Mouse (Mus musculus): ENCODE measurements around the gene 4930407I10Rik. TPM values are rescaled to one million over a fixed set of nuclear protein-coding genes. Genes with fewer than 3 reads are reported as not detected.

4930407I10Rik gene
- total RNA-seq, 2 experiments from 2014 or later = not detected

GRCm38 (mm10) chr15:82047080-82047883, 11.7 kb upstream of the 4930407I10Rik start, which contains the start of gene Snu13:
Snu13 (minus strand) TSS chr15:82047598.
- peak; percentile 88 to 95 for DNase-seq (ENCODE audit: low spot score in 2 of 2)

GRCm38 (mm10) chr15:82052544-82052943, 6.4 kb upstream of the 4930407I10Rik start:
- no peak for DNase-seq (ENCODE audit: low spot score in 2 of 2)

GRCm38 (mm10) chr15:82063909-82064308, 5.0 kb downstream of the 4930407I10Rik start:
- no peak for DNase-seq (ENCODE audit: low spot score in 2 of 2)

- peak; percentile 65 to 88 for DNase-seq (ENCODE audit: low spot score in 2 of 2)
These were observed 6.6 kb downstream of the 4930407I10Rik start for GRCm38 (mm10) chr15:82065511-82065910.

GRCm38 (mm10) chr15:82069898-82070297, 10.9 kb downstream of the 4930407I10Rik start, which contains the start of gene Mei1:
Mei1 (plus strand) TSS chr15:82069996.
- DNase-seq (ENCODE audit: low spot score in 2 of 2) = no peak

- DNase-seq (ENCODE audit: low spot score in 2 of 2) = peak in 1 of 2 experiments; percentile 31
These were observed 13.0 kb downstream of the 4930407I10Rik start for GRCm38 (mm10) chr15:82071816-82072469.

- no peak for DNase-seq (ENCODE audit: low spot score in 2 of 2)
These were observed 14.5 kb downstream of the 4930407I10Rik start for GRCm38 (mm10) chr15:82073490-82073889.

GRCm38 (mm10) chr15:82079883-82080282, 20.9 kb downstream of the 4930407I10Rik start:
- DNase-seq (ENCODE audit: low spot score in 2 of 2) = no peak

GRCm38 (mm10) chr15:82081161-82081560, 22.2 kb downstream of the 4930407I10Rik start:
- DNase-seq (ENCODE audit: low spot score in 2 of 2) = peak; percentile 47 to 59

- DNase-seq (ENCODE audit: low spot score in 2 of 2) = no peak
These were observed 26.7 kb downstream of the 4930407I10Rik start for GRCm38 (mm10) chr15:82085606-82086005.

- no peak for DNase-seq (ENCODE audit: low spot score in 2 of 2)
These were observed 27.2 kb downstream of the 4930407I10Rik start for GRCm38 (mm10) chr15:82086131-82086530.

- no peak for DNase-seq (ENCODE audit: low spot score in 2 of 2)
These were observed 28.3 kb downstream of the 4930407I10Rik start for GRCm38 (mm10) chr15:82087266-82087665.

GRCm38 (mm10) chr15:82091061-82091460, 32.1 kb downstream of the 4930407I10Rik start:
- DNase-seq (ENCODE audit: low spot score in 2 of 2) = no peak

GRCm38 (mm10) chr15:82106953-82107555, 48.1 kb downstream of the 4930407I10Rik start:
- DNase-seq (ENCODE audit: low spot score in 2 of 2) = peak; percentile 22 to 67

Other genes with a start within 250 kb of the 4930407I10Rik start
- 10 to 100 TPM; 24.6 to 31.6 TPM for gene Tob2, start 200.4 kb upstream of the 4930407I10Rik start, total RNA-seq (2021)
- gene Phf5a, start 187.2 kb upstream of the 4930407I10Rik start, total RNA-seq (2021) = 10 to 100 TPM; 31.0 to 39.0 TPM
- gene Aco2, start 186.8 kb upstream of the 4930407I10Rik start, total RNA-seq (2021) = 100 to 1,000 TPM; 481 to 503 TPM
- gene Polr3h, start 132.9 kb upstream of the 4930407I10Rik start, total RNA-seq (2021) = 10 to 100 TPM; 52.8 to 54.7 TPM
- gene Csdc2, start 122.4 kb upstream of the 4930407I10Rik start, total RNA-seq (2021) = 100 to 1,000 TPM; 131 to 136 TPM
- gene Pmm1, start 98.2 kb upstream of the 4930407I10Rik start, total RNA-seq (2021) = 100 to 1,000 TPM; 188 to 201 TPM
- gene 1700029P11Rik, start 78.6 kb upstream of the 4930407I10Rik start, total RNA-seq (2021) = not detected
- gene Xrcc6, start 71.3 kb upstream of the 4930407I10Rik start, total RNA-seq (2021) = 10 to 100 TPM; 29.1 to 30.2 TPM
- gene Desi1, start 25.3 kb upstream of the 4930407I10Rik start, total RNA-seq (2021) = 100 to 1,000 TPM; 115 to 119 TPM
- 10 to 100 TPM; 93.0 to 98.4 TPM for gene Snu13, start 11.6 kb upstream of the 4930407I10Rik start, total RNA-seq (2021)
- under 1 TPM; 0.18 to 0.31 TPM for gene Mei1, start 10.8 kb downstream of the 4930407I10Rik start, total RNA-seq (2021)
- 10 to 100 TPM; 12.7 to 16.2 TPM for gene Ccdc134, start 68.8 kb downstream of the 4930407I10Rik start, total RNA-seq (2021)
- gene Srebf2, start 88.0 kb downstream of the 4930407I10Rik start, total RNA-seq (2021) = 100 to 1,000 TPM; 187 to 189 TPM
- 1 to 10 TPM; 2.5 to 3.1 TPM for gene Shisa8, start 153.7 kb downstream of the 4930407I10Rik start, total RNA-seq (2021)
- under 1 TPM; 0.36 to 0.41 TPM for gene Tnfrsf13c, start 165.2 kb downstream of the 4930407I10Rik start, total RNA-seq (2021)
- gene Cenpm, start 185.6 kb downstream of the 4930407I10Rik start, total RNA-seq (2021) = 1 to 10 TPM; 5.1 to 5.3 TPM
- gene 1500009C09Rik, start 193.2 kb downstream of the 4930407I10Rik start, total RNA-seq (2021) = 10 to 100 TPM; 89.4 to 94.8 TPM
- 100 to 1,000 TPM; 583 to 613 TPM for gene Sept3, start 215.7 kb downstream of the 4930407I10Rik start, total RNA-seq (2021)
- gene Wbp2nl, start 239.8 kb downstream of the 4930407I10Rik start, total RNA-seq (2021) = not detected